Mouse (Mus musculus): ENCODE measurements around the gene Gbx2. TPM values are rescaled to one million over a fixed set of nuclear protein-coding genes. Genes with fewer than 3 reads are reported as not detected.

The Gbx2 gene
- polyA plus RNA-seq, 1 experiment: 0.13 TPM

GRCm38 (mm10) chr1:89921806-89922205, 9.2 kb downstream of the Gbx2 start:
- Histone ChIP-seq H3K36me3 (ENCODE audit: control insufficient read depth, insufficient read depth, low read length) (no peaks in the 10 kb centered on the region), H3K27me3 (ENCODE audit: control insufficient read depth, insufficient read depth, low read length) (peaks cover 8% of the 10 kb centered on the region; the same call in 1 of the 2 replicates), H3K4me1 (replicated peaks; ENCODE audit: control insufficient read depth, insufficient read depth, low read length) (no peaks in the 10 kb centered on the region), H3K27ac (ENCODE audit: control insufficient read depth, insufficient read depth, low read length) (no peak overlapping the region), H3K4me3 (ENCODE audit: control insufficient read depth, insufficient read depth, low read length) (no peak overlapping the region)
- TF ChIP-seq CTCF (IDR thresholded peaks at IDR 0.05; ENCODE audit: borderline replicate concordance, control insufficient read depth, extremely low read depth, insufficient read depth, low read length, poor library complexity) (no peak), POLR2A (IDR thresholded peaks at IDR 0.05; ENCODE audit: control insufficient read depth, extremely low read depth, insufficient read depth, low read length, poor library complexity) (no peak)
- no peak for DNase-seq
- WGBS: 14% methylated on average over 10 of the region's 10 CpGs

DNA sequence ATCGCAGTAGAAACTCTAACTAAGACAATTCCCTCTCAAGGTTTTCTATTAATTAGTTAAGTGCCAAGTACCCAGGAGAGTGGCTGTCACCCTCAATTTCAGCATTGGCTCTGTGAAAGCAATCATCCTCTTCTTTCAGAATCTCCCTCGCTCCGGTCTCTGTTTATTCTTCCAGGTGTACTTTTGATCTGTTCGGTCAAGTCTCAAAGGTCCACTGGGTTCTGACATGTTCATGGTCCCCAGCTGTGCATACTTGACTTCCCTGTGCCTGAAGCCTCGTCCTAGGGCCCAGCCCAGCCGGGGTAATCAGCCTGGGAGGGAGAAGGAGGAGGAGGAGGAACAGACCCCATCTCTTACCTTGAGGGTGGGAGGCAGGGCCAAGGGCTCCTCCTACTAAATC, 11.8 kb downstream of the Gbx2 start:
- Histone ChIP-seq H3K27me3 (ENCODE audit: control insufficient read depth, insufficient read depth, low read length) (peaks cover 7% of the 10 kb centered on the region; the same call in 1 of the 2 replicates), H3K36me3 (ENCODE audit: control insufficient read depth, insufficient read depth, low read length) (no peaks in the 10 kb centered on the region), H3K4me3 (ENCODE audit: control insufficient read depth, insufficient read depth, low read length) (no peak overlapping the region), H3K27ac (ENCODE audit: control insufficient read depth, insufficient read depth, low read length) (no peak overlapping the region), H3K4me1 (replicated peaks; ENCODE audit: control insufficient read depth, insufficient read depth, low read length) (no peaks in the 10 kb centered on the region)
- WGBS: 94% methylated on average over 6 of the region's 6 CpGs
- DNase-seq: no peak
- TF ChIP-seq CTCF (IDR thresholded peaks at IDR 0.05; ENCODE audit: borderline replicate concordance, control insufficient read depth, extremely low read depth, insufficient read depth, low read length, poor library complexity) (no peak), POLR2A (IDR thresholded peaks at IDR 0.05; ENCODE audit: control insufficient read depth, extremely low read depth, insufficient read depth, low read length, poor library complexity) (no peak)

- peaks cover 3% of the 10 kb centered on the region; the same call in 1 of the 2 replicates for H3K27me3 ChIP-seq (ENCODE audit: control insufficient read depth, insufficient read depth, low read length)
- WGBS: 66% methylated on average over 18 of the region's 18 CpGs
- no peaks in the 10 kb centered on the region for H3K4me1 ChIP-seq (replicated peaks; ENCODE audit: control insufficient read depth, insufficient read depth, low read length)
- TF ChIP-seq CTCF (IDR thresholded peaks at IDR 0.05; ENCODE audit: borderline replicate concordance, control insufficient read depth, extremely low read depth, insufficient read depth, low read length, poor library complexity) (no peak), POLR2A (IDR thresholded peaks at IDR 0.05; ENCODE audit: control insufficient read depth, extremely low read depth, insufficient read depth, low read length, poor library complexity) (no peak)
- no peaks in the 10 kb centered on the region for H3K36me3 ChIP-seq (ENCODE audit: control insufficient read depth, insufficient read depth, low read length)
- H3K4me3 ChIP-seq (ENCODE audit: control insufficient read depth, insufficient read depth, low read length): no peak overlapping the region
- no peak overlapping the region for H3K27ac ChIP-seq (ENCODE audit: control insufficient read depth, insufficient read depth, low read length)
- DNase-seq: no peak
Measured at GRCm38 (mm10) chr1:89918111-89918510, 12.9 kb downstream of the Gbx2 start.

GRCm38 (mm10) chr1:89913611-89914010, 17.4 kb downstream of the Gbx2 start:
- no peak for TF ChIP-seq POLR2A (IDR thresholded peaks at IDR 0.05; ENCODE audit: control insufficient read depth, extremely low read depth, insufficient read depth, low read length, poor library complexity)
- TF ChIP-seq CTCF (IDR thresholded peaks at IDR 0.05; ENCODE audit: borderline replicate concordance, control insufficient read depth, extremely low read depth, insufficient read depth, low read length, poor library complexity): no peak
- 86% methylated on average over 4 of the region's 4 CpGs for WGBS
- no peak for DNase-seq
- no peaks in the 10 kb centered on the region for H3K27me3 ChIP-seq (ENCODE audit: control insufficient read depth, insufficient read depth, low read length)
- H3K27ac ChIP-seq (ENCODE audit: control insufficient read depth, insufficient read depth, low read length): no peak overlapping the region
- no peaks in the 10 kb centered on the region for H3K4me1 ChIP-seq (replicated peaks; ENCODE audit: control insufficient read depth, insufficient read depth, low read length)
- H3K4me3 ChIP-seq (ENCODE audit: control insufficient read depth, insufficient read depth, low read length): no peak overlapping the region
- H3K36me3 ChIP-seq (ENCODE audit: control insufficient read depth, insufficient read depth, low read length): no peaks in the 10 kb centered on the region

DNA sequence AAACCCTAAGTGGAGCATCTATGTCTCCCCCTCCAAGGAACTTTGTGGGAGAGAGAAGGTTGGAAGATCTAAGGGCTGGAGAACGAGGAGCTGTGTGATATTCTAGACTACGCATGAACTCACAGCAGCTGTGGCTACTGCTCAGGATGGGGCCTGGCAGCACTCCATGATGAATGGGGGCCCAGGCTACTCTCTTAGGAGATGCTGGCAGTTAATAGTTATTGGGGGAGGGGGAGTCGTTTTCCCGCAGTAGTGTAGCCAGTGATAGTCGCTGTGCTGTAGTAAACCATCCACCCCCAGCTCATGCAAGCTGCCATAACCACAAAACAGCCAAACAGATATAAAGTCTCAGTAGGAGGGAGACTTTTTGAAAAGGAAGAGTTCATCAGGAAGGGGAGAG, 18.6 kb downstream of the Gbx2 start:
- 79% methylated on average over 5 of the region's 5 CpGs for WGBS
- no peak for TF ChIP-seq CTCF (IDR thresholded peaks at IDR 0.05; ENCODE audit: borderline replicate concordance, control insufficient read depth, extremely low read depth, insufficient read depth, low read length, poor library complexity)
- no peak for TF ChIP-seq POLR2A (IDR thresholded peaks at IDR 0.05; ENCODE audit: control insufficient read depth, extremely low read depth, insufficient read depth, low read length, poor library complexity)
- no peaks in the 10 kb centered on the region for H3K4me1 ChIP-seq (replicated peaks; ENCODE audit: control insufficient read depth, insufficient read depth, low read length)

DNA sequence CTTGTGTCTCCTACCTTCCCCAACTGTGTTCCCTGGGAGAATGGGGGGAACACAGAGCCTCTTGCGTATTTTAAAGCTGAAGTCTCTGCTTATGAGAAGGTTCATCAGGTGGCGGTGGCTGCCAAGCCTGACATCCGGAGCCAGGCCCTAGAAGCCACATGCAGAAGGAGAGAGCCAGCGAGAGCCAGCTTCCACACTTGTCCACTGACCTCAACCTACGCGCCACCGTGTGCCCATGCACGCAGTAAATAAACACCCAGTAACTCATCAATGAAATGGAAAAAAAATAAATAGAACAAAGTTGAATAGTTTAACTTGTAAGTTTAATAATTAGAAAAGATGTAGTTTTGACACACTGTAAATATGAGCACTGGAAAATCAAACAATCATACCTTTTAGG, 21.2 kb downstream of the Gbx2 start:
- 85% methylated on average over 8 of the region's 8 CpGs for WGBS
- no peak overlapping the region for H3K27ac ChIP-seq (ENCODE audit: control insufficient read depth, insufficient read depth, low read length)
- no peaks in the 10 kb centered on the region for H3K4me1 ChIP-seq (replicated peaks; ENCODE audit: control insufficient read depth, insufficient read depth, low read length)
- no peaks in the 10 kb centered on the region for H3K36me3 ChIP-seq (ENCODE audit: control insufficient read depth, insufficient read depth, low read length)
- TF ChIP-seq CTCF (IDR thresholded peaks at IDR 0.05; ENCODE audit: borderline replicate concordance, control insufficient read depth, extremely low read depth, insufficient read depth, low read length, poor library complexity) (no peak), POLR2A (IDR thresholded peaks at IDR 0.05; ENCODE audit: control insufficient read depth, extremely low read depth, insufficient read depth, low read length, poor library complexity) (no peak)
- no peaks in the 10 kb centered on the region for H3K27me3 ChIP-seq (ENCODE audit: control insufficient read depth, insufficient read depth, low read length)
- DNase-seq: no peak
- H3K4me3 ChIP-seq (ENCODE audit: control insufficient read depth, insufficient read depth, low read length): no peak overlapping the region

More for the DNA sequence above, 18.6 kb downstream of the Gbx2 start:
- DNase-seq: no peak
- Histone ChIP-seq H3K27me3 (ENCODE audit: control insufficient read depth, insufficient read depth, low read length) (no peaks in the 10 kb centered on the region), H3K4me3 (ENCODE audit: control insufficient read depth, insufficient read depth, low read length) (no peak overlapping the region), H3K36me3 (ENCODE audit: control insufficient read depth, insufficient read depth, low read length) (no peaks in the 10 kb centered on the region), H3K27ac (ENCODE audit: control insufficient read depth, insufficient read depth, low read length) (no peak overlapping the region)

DNA sequence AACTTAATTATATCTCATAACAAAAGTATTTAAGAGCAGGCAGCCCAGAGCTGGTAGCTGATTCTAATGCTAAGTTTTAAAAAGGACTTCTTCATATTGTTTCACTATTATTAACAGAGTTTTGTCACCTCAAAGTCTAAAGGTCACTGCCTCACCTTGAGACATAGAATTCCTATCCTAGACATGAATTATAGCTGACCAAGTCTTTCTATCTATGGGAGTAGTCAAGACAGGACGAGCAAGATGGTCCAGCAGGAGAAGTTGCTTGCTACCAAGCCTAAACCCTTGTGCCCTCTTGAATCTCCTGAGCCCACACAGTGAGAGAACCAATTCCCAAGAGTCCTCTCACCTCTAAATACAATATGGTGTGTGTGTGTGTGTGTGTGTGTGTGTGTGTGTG, 28.3 kb downstream of the Gbx2 start:
- no peak for DNase-seq
- Histone ChIP-seq H3K36me3 (ENCODE audit: control insufficient read depth, insufficient read depth, low read length) (no peaks in the 10 kb centered on the region), H3K27me3 (ENCODE audit: control insufficient read depth, insufficient read depth, low read length) (no peaks in the 10 kb centered on the region; the same call in 1 of the 2 replicates), H3K4me3 (ENCODE audit: control insufficient read depth, insufficient read depth, low read length) (no peak overlapping the region), H3K4me1 (replicated peaks; ENCODE audit: control insufficient read depth, insufficient read depth, low read length) (no peaks in the 10 kb centered on the region), H3K27ac (ENCODE audit: control insufficient read depth, insufficient read depth, low read length) (no peak overlapping the region)
- 92% methylated on average over 1 of the region's 1 CpGs for WGBS
- TF ChIP-seq CTCF (IDR thresholded peaks at IDR 0.05; ENCODE audit: borderline replicate concordance, control insufficient read depth, extremely low read depth, insufficient read depth, low read length, poor library complexity): no peak
- no peak for TF ChIP-seq POLR2A (IDR thresholded peaks at IDR 0.05; ENCODE audit: control insufficient read depth, extremely low read depth, insufficient read depth, low read length, poor library complexity)

All from thymus, adult 2 months (tissue).